Mouse (Mus musculus) MEL (cell line): ENCODE measurements around the gene Ctnna2. TPM values are rescaled to one million over a fixed set of nuclear protein-coding genes. Genes with fewer than 3 reads are reported as not detected.

ENCODE experiments used
- DNase-seq: peaks from one replicate; pipeline ENCODE4 v3.0.0; 2011; ENCODE audit warnings: low read depth, low spot score
- H3K27ac ChIP-seq: 2 replicates; pipeline ENCODE4 v1.5.1; 2012; ENCODE audit warnings: low read depth, mild to moderate bottlenecking, control low read depth, low read length, moderate library complexity; ENCODE audit not compliant: control insufficient read depth
- H3K27me3 ChIP-seq, 2 experiments: fragments of 150-350 bp in 1 of 2; sonication (generic) in 1 of 2; 2 replicates each; pipeline ENCODE4 v1.6.1; 2012; ENCODE audit warnings: low read length in 2 of 2, mild to moderate bottlenecking in 2 of 2, improper control_type of control experiment in 1 of 2, moderate library complexity in 1 of 2; ENCODE audit not compliant: insufficient read depth in 2 of 2, control insufficient read depth in 1 of 2
- H3K36me3 ChIP-seq, 2 experiments: 2 replicates each; pipeline ENCODE4 v1.6.1; 2012 to 2014; ENCODE audit warnings: low read length in 2 of 2, improper control_type of control experiment in 1 of 2, inconsistent platforms in 1 of 2, mild to moderate bottlenecking in 1 of 2; ENCODE audit not compliant: insufficient read depth in 2 of 2, control insufficient read depth in 1 of 2
- H3K4me1 ChIP-seq, 2 experiments: fragments of 150-350 bp in 1 of 2; sonication (generic) in 1 of 2; 2 replicates each; pipeline ENCODE4 v1.6.1; 2012; ENCODE audit warnings: low read length in 2 of 2, improper control_type of control experiment in 1 of 2, mild to moderate bottlenecking in 1 of 2; ENCODE audit not compliant: insufficient read depth in 2 of 2, control insufficient read depth in 1 of 2
- H3K4me3 ChIP-seq, 2 experiments: fragments of 150-350 bp in 1 of 2; sonication (generic) in 1 of 2; 2 replicates each; pipeline ENCODE4 v1.5.1; 2012; ENCODE audit warnings: low read depth in 2 of 2, low read length in 2 of 2, mild to moderate bottlenecking in 2 of 2, moderate library complexity in 2 of 2, control low read depth in 1 of 2, improper control_type of control experiment in 1 of 2; ENCODE audit not compliant: control insufficient read depth in 1 of 2, insufficient read depth in 1 of 2
- H3K79me2 ChIP-seq: 2 replicates; pipeline ENCODE4 v1.6.1; 2012; ENCODE audit warnings: mild to moderate bottlenecking, low read length, moderate library complexity; ENCODE audit not compliant: control insufficient read depth, poor library complexity, insufficient read depth
- H3K9ac ChIP-seq: 2 replicates; pipeline ENCODE4 v1.6.1; 2012; ENCODE audit warnings: low read depth, mild to moderate bottlenecking, control low read depth, low read length, moderate library complexity; ENCODE audit not compliant: control insufficient read depth, poor library complexity, severe bottlenecking
- H3K9me3 ChIP-seq: fragments of 150-350 bp; sonication (generic); replicated peaks from 2 replicates; pipeline ENCODE4 v1.6.1; 2012; ENCODE audit warnings: mild to moderate bottlenecking, low read length, improper control_type of control experiment, moderate library complexity; ENCODE audit not compliant: insufficient read depth
- CHD1 ChIP-seq: IDR thresholded peaks from 2 replicates; pipeline ENCODE4 v1.6.1; 2012; ENCODE audit warnings: low read depth, mild to moderate bottlenecking, inconsistent platforms, low read length, improper control_type of control experiment
- ELF1 ChIP-seq: IDR thresholded peaks from 2 replicates; pipeline ENCODE4 v1.6.1; 2014; ENCODE audit warnings: low read depth, mild to moderate bottlenecking, inconsistent platforms, low read length, improper control_type of control experiment, moderate library complexity
- EP300 ChIP-seq, 2 experiments: IDR thresholded peaks; 2 replicates each; pipeline ENCODE4 v1.6.1; 2011; ENCODE audit warnings: improper control_type of control experiment in 2 of 2, low read length in 2 of 2, low read depth in 1 of 2, mild to moderate bottlenecking in 1 of 2
- ETS1 ChIP-seq: IDR thresholded peaks from 2 replicates; pipeline ENCODE4 v1.6.1; 2012; ENCODE audit warnings: low read depth, mild to moderate bottlenecking, inconsistent platforms, low read length, improper control_type of control experiment, moderate library complexity
- GATA1 ChIP-seq: IDR thresholded peaks from 2 replicates; pipeline ENCODE4 v1.6.1; 2011; ENCODE audit warnings: low read depth, low read length, improper control_type of control experiment
- HCFC1 ChIP-seq: IDR thresholded peaks from 2 replicates; pipeline ENCODE4 v1.6.1; 2012; ENCODE audit warnings: low read depth, mild to moderate bottlenecking, inconsistent platforms, low read length, improper control_type of control experiment, moderate library complexity
- JUND ChIP-seq: IDR thresholded peaks from 2 replicates; pipeline ENCODE4 v1.6.1; 2011; ENCODE audit warnings: low read depth, mild to moderate bottlenecking, improper control_type of control experiment, low read length
- KAT2A ChIP-seq: conservative IDR thresholded peaks from 2 replicates; pipeline ENCODE4 v1.6.1; 2012; ENCODE audit warnings: low read depth, low read length, improper control_type of control experiment, inconsistent platforms
- POLR2A ChIP-seq, 2 experiments: IDR thresholded peaks; 2 replicates each; pipeline ENCODE4 v1.6.1; 2011 to 2012; ENCODE audit warnings: low read length in 2 of 2, mild to moderate bottlenecking in 2 of 2, control low read depth in 1 of 2, improper control_type of control experiment in 1 of 2, low read depth in 1 of 2, moderate library complexity in 1 of 2; ENCODE audit not compliant: control insufficient read depth in 1 of 2, insufficient read depth in 1 of 2, poor library complexity in 1 of 2
- RAD21 ChIP-seq: IDR thresholded peaks from 2 replicates; pipeline ENCODE4 v1.6.1; 2011; ENCODE audit warnings: mild to moderate bottlenecking, low read depth, low read length, improper control_type of control experiment
- SMC3 ChIP-seq: IDR thresholded peaks from 2 replicates; pipeline ENCODE4 v1.6.1; 2011; ENCODE audit warnings: low read depth, low read length, improper control_type of control experiment
- TCF12 ChIP-seq: IDR thresholded peaks from 2 replicates; pipeline ENCODE4 v1.6.1; 2014; ENCODE audit warnings: low read depth, mild to moderate bottlenecking, inconsistent platforms, low read length, improper control_type of control experiment, moderate library complexity
- USF2 ChIP-seq, 2 experiments: IDR thresholded peaks; 2 replicates each; pipeline ENCODE4 v1.6.1; 2011 to 2012; ENCODE audit warnings: improper control_type of control experiment in 2 of 2, low read length in 2 of 2, borderline replicate concordance in 1 of 2, inconsistent platforms in 1 of 2, low read depth in 1 of 2, mild to moderate bottlenecking in 1 of 2; ENCODE audit not compliant: insufficient read depth in 1 of 2
- polyA plus RNA-seq, 2 experiments: library from polyadenylated mRNA; stranded (reverse) in 1 of 2; unstranded in 1 of 2; fragments of >175 nt in 1 of 2; fragments of >200 nt in 1 of 2; gene quantifications; 2 replicates each; pipeline versions ENCODE4 v1.2.1 to v1.2.4; 2012; ENCODE audit warnings: low replicate concordance in 2 of 2, low read depth in 1 of 2; ENCODE audit not compliant: insufficient read length in 2 of 2, insufficient read depth in 1 of 2, missing spikeins in 1 of 2
- total RNA-seq: library from RNA; depleted of rRNA; stranded (reverse); fragments of 300-350 nt; gene quantifications from 2 replicates; pipeline ENCODE4 v1.2.3, GENCODE M21; 2012

Ctnna2 gene
- total and polyA plus RNA-seq, 3 experiments: not detected

GRCm38 (mm10) chr6:77209929-77210328 lies 769.6 kb downstream of the Ctnna2 start:
- H3K4me1 ChIP-seq: no peaks in the 10 kb centered on the region
- H3K9me3 ChIP-seq: no peaks in the 10 kb centered on the region
- TF ChIP-seq USF2 (IDR thresholded peaks at IDR 0.05; ENCODE audit: borderline replicate concordance in 1 of 2, insufficient read depth in 1 of 2, low read depth in 1 of 2, low read length in 2 of 2) (no peak), HCFC1 (no peak), SMC3 (no peak)
- TF ChIP-seq, all 39 proteins: peak for 0
- H3K9ac ChIP-seq: no peak overlapping the region
- no peak overlapping the region for H3K27ac ChIP-seq
- H3K36me3 ChIP-seq: no peaks in the 10 kb centered on the region
- H3K4me3 ChIP-seq: no peak overlapping the region
- no peak for DNase-seq
- no peaks in the 10 kb centered on the region for H3K27me3 ChIP-seq
- H3K79me2 ChIP-seq: no peaks in the 10 kb centered on the region

- no peaks in the 10 kb centered on the region for H3K4me1 ChIP-seq
- no peaks in the 10 kb centered on the region for H3K36me3 ChIP-seq
- H3K9me3 ChIP-seq: no peaks in the 10 kb centered on the region
- no peaks in the 10 kb centered on the region for H3K27me3 ChIP-seq
- H3K79me2 ChIP-seq: no peaks in the 10 kb centered on the region
- no peak overlapping the region for H3K4me3 ChIP-seq
- DNase-seq: no peak
- H3K9ac ChIP-seq: no peak overlapping the region
- TF ChIP-seq ELF1: no peak
- TF ChIP-seq CHD1: no peak
- TF ChIP-seq ETS1: no peak
- TF ChIP-seq RAD21: no peak
- TF ChIP-seq TCF12: no peak
- TF ChIP-seq POLR2A (IDR thresholded peaks at IDR 0.05; ENCODE audit: control insufficient read depth in 1 of 2, insufficient read depth in 1 of 2, low read depth in 1 of 2, low read length in 2 of 2, poor library complexity in 1 of 2): no peak
- TF ChIP-seq EP300 (IDR thresholded peaks at IDR 0.05; ENCODE audit: low read depth in 1 of 2, low read length in 2 of 2): no peak
- no peak overlapping the region for H3K27ac ChIP-seq
These were observed 770.3 kb downstream of the Ctnna2 start for GRCm38 (mm10) chr6:77209183-77209582.

GRCm38 (mm10) chr6:77199375-77199774 lies 780.1 kb downstream of the Ctnna2 start:
- H3K27ac ChIP-seq: no peak overlapping the region
- DNase-seq: no peak
- H3K4me3 ChIP-seq: no peak overlapping the region
- H3K9me3 ChIP-seq: no peaks in the 10 kb centered on the region
- no peak for TF ChIP-seq KAT2A
- TF ChIP-seq GATA1: no peak
- no peak for TF ChIP-seq JUND
- no peaks in the 10 kb centered on the region for H3K79me2 ChIP-seq
- no peak overlapping the region for H3K9ac ChIP-seq
- no peaks in the 10 kb centered on the region for H3K27me3 ChIP-seq
- H3K36me3 ChIP-seq: no peaks in the 10 kb centered on the region
- no peaks in the 10 kb centered on the region for H3K4me1 ChIP-seq
